Mouse (Mus musculus) thymus, postnatal 25 days (tissue): ENCODE results near the gene Nefh.

ENCODE experiments used
- DNase-seq: peaks from one replicate; pipeline ENCODE4 v3.0.0; 2022

The Nefh gene

GRCm38 (mm10) chr11:4949256-4950044, 1.6 kb upstream of the Nefh start:
- DNase-seq: peak; percentile 35

- DNase-seq: no peak
Measured at GRCm38 (mm10) chr11:4948792-4949191, 928 bp upstream of the Nefh start.

DNA sequence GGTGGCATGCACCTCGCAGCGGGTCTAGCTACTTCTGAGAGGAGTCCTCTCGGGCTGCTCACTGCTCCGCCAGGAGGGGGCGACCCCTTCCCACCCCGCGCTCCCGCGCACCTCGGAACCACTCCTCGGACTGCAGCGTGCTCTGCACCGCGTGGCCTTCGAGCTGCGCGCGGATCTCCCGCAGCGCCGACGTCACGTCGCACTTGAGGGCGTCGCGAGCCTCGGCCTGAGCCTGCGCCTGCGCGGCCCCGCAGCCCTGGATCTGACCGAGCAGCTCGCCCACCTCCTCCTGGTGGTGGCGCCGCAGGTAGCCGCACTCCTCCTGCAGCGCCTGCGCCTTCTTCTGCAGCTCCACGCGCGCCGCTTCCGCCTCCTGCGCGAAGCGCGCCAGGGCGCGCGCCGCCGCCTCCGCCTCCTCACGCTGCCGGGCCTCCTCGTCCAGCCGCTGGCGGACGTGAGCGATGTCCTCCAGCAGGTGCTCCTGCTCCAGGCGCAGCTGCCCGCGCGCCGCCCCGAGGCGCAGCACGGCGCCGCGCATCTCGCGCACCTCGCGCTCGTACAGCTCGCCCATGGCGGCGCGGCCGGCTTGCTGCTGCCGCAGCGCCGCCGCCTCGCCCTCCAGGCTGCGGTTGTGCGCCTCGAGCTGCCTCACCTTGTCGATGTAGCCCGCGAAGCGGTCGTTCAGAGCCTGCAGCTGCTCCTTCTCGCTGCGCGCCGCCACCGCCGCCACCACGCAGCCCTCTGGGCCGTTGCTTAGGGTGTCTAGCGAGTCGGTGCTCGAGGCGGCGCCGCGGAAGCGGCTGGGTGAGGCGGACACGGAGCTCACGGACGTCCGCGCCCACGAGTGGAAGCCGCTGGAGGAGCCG, 684 bp downstream of the Nefh start:
- peak; percentile 82 for DNase-seq

DNA sequence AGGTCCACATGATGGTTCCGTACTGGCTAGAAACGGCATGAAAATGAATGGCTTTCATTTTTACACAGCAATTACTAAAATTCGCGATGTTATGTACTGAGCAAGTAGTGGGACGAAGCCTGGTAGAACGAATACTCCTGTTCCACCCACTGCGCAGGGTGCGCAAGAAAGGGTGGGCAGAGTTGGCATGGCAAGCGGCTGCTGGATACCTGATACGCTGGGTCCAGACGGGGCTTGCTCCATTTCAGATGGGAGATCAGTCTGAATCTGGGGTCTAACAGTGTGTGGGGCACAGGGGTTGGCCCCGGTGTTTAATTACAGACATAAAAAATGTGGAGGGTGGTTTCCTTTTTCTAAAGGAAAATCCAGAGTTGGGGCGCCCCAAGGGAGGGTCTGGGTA, 1.3 kb downstream of the Nefh start:
- DNase-seq: no peak

DNA sequence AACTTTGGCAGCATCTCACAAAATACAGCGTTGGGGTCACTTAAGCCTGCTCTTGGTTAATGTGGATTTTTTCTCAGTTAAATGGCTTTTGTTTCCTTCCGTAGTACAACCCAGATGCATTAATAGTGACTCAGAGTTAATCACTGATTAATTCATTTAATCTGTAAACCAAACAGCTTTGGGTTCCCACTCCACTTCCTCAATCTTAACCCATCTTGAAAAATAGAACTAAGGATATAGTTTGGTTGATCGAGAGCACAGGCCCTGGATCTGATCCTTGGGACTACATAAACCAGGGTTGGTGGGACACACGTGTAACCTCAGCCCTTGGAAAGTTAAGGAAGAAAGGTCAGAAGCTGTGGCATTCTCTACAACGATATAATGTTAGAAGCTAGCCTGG, 11.6 kb downstream of the Nefh start:
- DNase-seq: no peak

GRCm38 (mm10) chr11:4931009-4931601, 16.8 kb downstream of the Nefh start:
- DNase-seq: no peak

GRCm38 (mm10) chr11:4927224-4927623, 20.6 kb downstream of the Nefh start:
- DNase-seq: no peak

- no peak for DNase-seq
Measured at GRCm38 (mm10) chr11:4921751-4922150, 26.1 kb downstream of the Nefh start.

GRCm38 (mm10) chr11:4921281-4921680, 26.6 kb downstream of the Nefh start:
- no peak for DNase-seq

GRCm38 (mm10) chr11:4916068-4916467, 31.8 kb downstream of the Nefh start:
- DNase-seq: peak; percentile 54

DNA sequence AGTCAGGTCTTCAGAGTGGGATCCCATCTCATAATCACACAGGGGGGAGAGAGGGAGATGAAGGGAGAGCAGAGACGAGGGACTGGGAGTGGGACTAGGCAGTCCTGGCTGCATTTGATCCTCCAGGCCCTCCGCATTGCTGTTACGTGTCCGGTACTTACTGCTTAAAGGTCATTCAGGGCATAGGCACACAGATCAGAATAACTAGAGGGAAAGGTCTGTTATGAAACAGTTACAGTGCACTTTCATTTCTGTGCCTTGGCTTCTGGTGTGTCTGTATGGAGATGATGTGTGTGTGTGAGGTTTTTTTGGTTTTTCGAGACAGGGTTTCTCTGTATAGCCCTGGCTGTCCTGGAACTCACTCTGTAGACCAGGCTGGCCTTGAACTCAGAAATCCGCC, 41.6 kb downstream of the Nefh start:
- DNase-seq: no peak

- no peak for DNase-seq
Measured at GRCm38 (mm10) chr11:4901956-4902355, 45.9 kb downstream of the Nefh start.

DNA sequence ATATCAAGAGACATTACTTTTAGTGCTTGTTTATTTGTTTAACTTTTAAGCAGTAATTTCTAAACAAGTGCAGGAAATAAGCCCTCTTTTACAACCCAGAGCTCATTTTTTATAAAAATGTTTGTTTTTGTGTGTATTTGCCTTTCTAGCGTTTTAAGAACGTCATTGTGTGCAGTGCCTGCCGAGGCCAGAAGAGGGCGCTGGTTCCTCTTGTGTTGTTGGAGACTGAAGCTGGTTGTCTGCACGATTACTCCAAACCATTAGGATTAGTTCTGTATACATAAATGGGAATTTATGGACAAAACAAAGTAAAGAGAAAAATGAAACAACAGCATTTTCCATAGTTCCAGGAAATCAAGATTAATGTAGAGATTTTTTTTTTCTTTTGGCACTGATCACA, 47.4 kb downstream of the Nefh start:
- no peak for DNase-seq

GRCm38 (mm10) chr11:4894848-4895816, 52.7 kb downstream of the Nefh start, which contains the start of gene Thoc5:
Gene Thoc5 (plus strand): TSS chr11:4895320.
- peak; percentile 79 for DNase-seq
